Comparison of ENCODE assay signal across 8 mouse cellular contexts in the genomic region with DNA sequence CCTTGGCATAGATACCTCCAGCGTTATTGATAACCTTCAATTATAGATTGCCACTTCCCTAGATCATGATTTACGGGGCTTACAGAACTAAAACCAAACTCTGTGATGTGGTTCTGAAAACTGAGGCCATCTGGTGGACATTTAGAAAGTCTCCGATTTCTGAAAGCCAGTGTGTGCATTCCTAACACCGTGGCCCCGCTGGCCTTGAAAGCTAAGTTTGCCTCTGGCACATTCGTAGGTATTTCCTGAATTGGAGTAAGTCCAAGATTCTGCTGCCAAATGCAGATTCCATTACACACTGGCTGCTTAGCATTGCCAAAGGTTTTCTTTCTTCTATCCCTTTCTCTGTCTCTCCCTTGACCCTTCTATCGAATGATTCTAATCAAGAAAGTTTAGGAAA. TPM values are rescaled to one million over a fixed set of nuclear protein-coding genes. Genes with fewer than 3 reads are reported as not detected.
DNase-seq lines count a peak whose midpoint lies in the region; ATAC-seq lines count a peak whose summit lies in the region.

No protein-coding gene starts in this region.

- ATAC-seq in CD4-positive, CD25-positive, alpha-beta regulatory T cell, adult 4 months, result no peak
- ATAC-seq in megakaryocyte, adult 5-6 weeks (ENCODE audit: poor library complexity, severe bottlenecking), result peak; percentile 50

- DNase-seq in CD4-positive, CD25-positive, alpha-beta regulatory T cell, adult 2 months (ENCODE audit: low read depth, low spot score), result peak; percentile 23
- peak; percentile 5 for DNase-seq in A20 (ENCODE audit: low read depth, low spot score)
- DNase-seq in cerebellum, postnatal 10 days, result peak; percentile 35 to 52
- peak; percentile 47 for DNase-seq in gonadal fat pad, adult 2 months (ENCODE audit: low read depth)
- peak; percentile 84 for DNase-seq in kidney, adult 9 months
- DNase-seq in thymus, postnatal 10 days (ENCODE audit: low spot score in 2 of 2), result no peak

RNA-seq across cellular contexts. Expression of gene Tmpo, which starts 55.7 kb away (rescaled TPM):
- 10 to 100 TPM; 35.8 to 68.9 TPM for polyA plus RNA-seq in CD4-positive, CD25-positive, alpha-beta regulatory T cell, adult 4 months (2017; shearing (Covaris generic))
- polyA plus RNA-seq in gonadal fat pad, adult 2 months (2012; rRNA removed), result 22.4 and 29.5 TPM in 2 replicates
- 559 and 619 TPM in 2 replicates for total RNA-seq in megakaryocyte, adult 5-6 weeks (2015)
- total RNA-seq in megakaryocyte, adult 5-6 weeks (2017), result 895 and 963 TPM in 2 replicates

Comparison
In these comparisons a context has a peak if more than half of its experiments do, and no peak if none do; other contexts are left out.
1. DNase-seq: peak in CD4-positive, CD25-positive, alpha-beta regulatory T cell, adult 2 months (single experiment), A20 (single experiment), cerebellum, postnatal 10 days (2 of 2), gonadal fat pad, adult 2 months (single experiment) and kidney, adult 9 months (single experiment); none in thymus, postnatal 10 days (0 of 2).